Mouse (Mus musculus): ENCODE results near the gene Bod1l. TPM values are rescaled to one million over a fixed set of nuclear protein-coding genes. Genes with fewer than 3 reads are reported as not detected.
A peak's percentile ranks its signal among the peaks of the same experiment; 100 is the strongest.

Bod1l gene
- 10 to 100 TPM; 18.0 to 18.6 (median 18.4) TPM for total RNA-seq (2022)

- peak; percentile 98 for DNase-seq (ENCODE audit: low spot score)
Measured at GRCm38 (mm10) chr5:41844147-41844529, at the start of gene Bod1l. Bod1l (minus strand) TSS chr5:41844315.

GRCm38 (mm10) chr5:41893351-41893750, 49.2 kb upstream of the Bod1l start:
- no peak for DNase-seq (ENCODE audit: low spot score)

- peak; percentile 3 for DNase-seq (ENCODE audit: low spot score)
Measured at GRCm38 (mm10) chr5:41890871-41891270, 46.8 kb upstream of the Bod1l start.

- no peak for DNase-seq (ENCODE audit: low spot score)
Measured at GRCm38 (mm10) chr5:41889245-41889849, 45.2 kb upstream of the Bod1l start.

GRCm38 (mm10) chr5:41888834-41889233, 44.7 kb upstream of the Bod1l start:
- DNase-seq (ENCODE audit: low spot score) = no peak

- DNase-seq (ENCODE audit: low spot score) = peak; percentile 45
Measured at GRCm38 (mm10) chr5:41887738-41888137, 43.6 kb upstream of the Bod1l start.

GRCm38 (mm10) chr5:41884563-41884962, 40.4 kb upstream of the Bod1l start:
- DNase-seq (ENCODE audit: low spot score) = no peak

- DNase-seq (ENCODE audit: low spot score) = peak; percentile 11
Measured at GRCm38 (mm10) chr5:41871164-41871563, 27.0 kb upstream of the Bod1l start.

- no peak for DNase-seq (ENCODE audit: low spot score)
Measured at GRCm38 (mm10) chr5:41855781-41856180, 11.7 kb upstream of the Bod1l start.

GRCm38 (mm10) chr5:41845558-41845937, 1.4 kb upstream of the Bod1l start:
- no peak for DNase-seq (ENCODE audit: low spot score)

- DNase-seq (ENCODE audit: low spot score) = peak; percentile 38
Measured at GRCm38 (mm10) chr5:41844820-41845557, 874 bp upstream of the Bod1l start.

GRCm38 (mm10) chr5:41843419-41844146, 532 bp downstream of the Bod1l start:
- no peak for DNase-seq (ENCODE audit: low spot score)

- DNase-seq (ENCODE audit: low spot score) = peak; percentile 7
Measured at GRCm38 (mm10) chr5:41842681-41843080, 1.4 kb downstream of the Bod1l start.

GRCm38 (mm10) chr5:41841735-41842134, 2.4 kb downstream of the Bod1l start:
- no peak for DNase-seq (ENCODE audit: low spot score)

- DNase-seq (ENCODE audit: low spot score) = no peak
Measured at GRCm38 (mm10) chr5:41830100-41830499, 14.0 kb downstream of the Bod1l start.

- no peak for DNase-seq (ENCODE audit: low spot score)
Measured at GRCm38 (mm10) chr5:41821158-41821557, 23.0 kb downstream of the Bod1l start.

GRCm38 (mm10) chr5:41820530-41820929, 23.6 kb downstream of the Bod1l start:
- DNase-seq (ENCODE audit: low spot score) = no peak

- no peak for DNase-seq (ENCODE audit: low spot score)
Measured at GRCm38 (mm10) chr5:41812516-41812915, 31.6 kb downstream of the Bod1l start.

- no peak for DNase-seq (ENCODE audit: low spot score)
Measured at GRCm38 (mm10) chr5:41811279-41811678, 32.8 kb downstream of the Bod1l start.

- peak; percentile 1 for DNase-seq (ENCODE audit: low spot score)
Measured at GRCm38 (mm10) chr5:41807383-41807782, 36.7 kb downstream of the Bod1l start.

- DNase-seq (ENCODE audit: low spot score) = no peak
Measured at GRCm38 (mm10) chr5:41806176-41806575, 37.9 kb downstream of the Bod1l start.

- no peak for DNase-seq (ENCODE audit: low spot score)
Measured at GRCm38 (mm10) chr5:41805085-41805484, 39.0 kb downstream of the Bod1l start.

GRCm38 (mm10) chr5:41804643-41805042, 39.5 kb downstream of the Bod1l start:
- no peak for DNase-seq (ENCODE audit: low spot score)
